Mouse (Mus musculus): Measurements from ENCODE around the gene Rere.

GRCm38 (mm10) chr4:150576339-150576738, 294.9 kb downstream of the Rere start:
- TF ChIP-seq TAL1 (IDR thresholded peaks at IDR 0.05; ENCODE audit: low read length) (no peak), GATA1 (IDR thresholded peaks at IDR 0.05; ENCODE audit: low read length) (no peak)

Measured in erythroblast, embryonic 14.5 days (primary cell).